Mouse (Mus musculus): ENCODE data around the gene Tpmt.

GRCm38 (mm10) chr13:47040061-47040460, 4.5 kb downstream of the Tpmt start:
- TF ChIP-seq CEBPB (IDR thresholded peaks at IDR 0.05; ENCODE audit: insufficient read depth, poor library complexity, severe bottlenecking) (no peak), POLR2A (IDR thresholded peaks at IDR 0.05; ENCODE audit: insufficient read length, low read depth) (no peak), POLR2AphosphoS2 (IDR thresholded peaks at IDR 0.05; ENCODE audit: insufficient read length, low read depth) (no peak), MYOD1 (IDR thresholded peaks at IDR 0.05; ENCODE audit: control insufficient read depth in 1 of 3, insufficient read length in 2 of 3, low read depth in 2 of 3) (no peak), MAX (IDR thresholded peaks at IDR 0.05; ENCODE audit: low read depth) (no peak), REST (IDR thresholded peaks at IDR 0.05; ENCODE audit: insufficient read depth, insufficient read length) (no peak), E2F4 (IDR thresholded peaks at IDR 0.05; ENCODE audit: insufficient read depth) (no peak)

Data from myocyte (in vitro differentiated cells).